Mouse (Mus musculus): Measurements from ENCODE around the gene Odf2. TPM values are rescaled to one million over a fixed set of nuclear protein-coding genes. Genes with fewer than 3 reads are reported as not detected.
A peak's percentile ranks its signal among the peaks of the same experiment; 100 is the strongest.

Odf2 gene
- polyA plus RNA-seq, 1 experiment from 2014 or later = 89.2 TPM

DNA sequence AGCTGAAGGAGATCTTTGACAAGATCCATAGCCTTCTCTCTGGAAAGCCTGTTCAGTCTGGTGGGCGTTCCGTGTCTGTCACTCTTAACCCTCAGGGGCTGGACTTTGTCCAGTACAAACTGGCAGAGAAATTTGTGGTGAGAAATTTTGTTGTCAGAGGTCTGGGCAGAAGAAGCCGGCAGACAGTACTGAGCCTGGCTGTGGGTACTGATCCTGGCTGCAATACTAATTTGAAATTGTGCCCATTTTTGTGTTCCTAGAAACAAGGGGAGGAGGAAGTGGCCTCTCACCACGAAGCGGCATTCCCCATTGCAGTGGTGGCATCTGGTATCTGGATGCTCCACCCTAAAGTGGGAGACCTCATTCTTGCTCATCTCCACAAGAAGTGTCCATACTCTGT lies 59.9 kb downstream of the Odf2 start:
- 95% methylated on average over 5 of the region's 5 CpGs for WGBS
- H3K9me3 ChIP-seq = no peaks in the 10 kb centered on the region
- no peak overlapping the region for H3K9ac ChIP-seq
- no peaks in the 10 kb centered on the region for H3K27me3 ChIP-seq
- H3K27ac ChIP-seq = no peak overlapping the region
- H3K4me1 ChIP-seq = no peaks in the 10 kb centered on the region
- no peak overlapping the region for H3K4me2 ChIP-seq (replicated peaks)
- no peak overlapping the region for H3K4me3 ChIP-seq
- peaks cover 82% of the 10 kb centered on the region for H3K36me3 ChIP-seq
- no peak for ATAC-seq (ENCODE audit: insufficient number of reproducible peaks, insufficient read depth, low FRiP score, low TSS enrichment)

DNA sequence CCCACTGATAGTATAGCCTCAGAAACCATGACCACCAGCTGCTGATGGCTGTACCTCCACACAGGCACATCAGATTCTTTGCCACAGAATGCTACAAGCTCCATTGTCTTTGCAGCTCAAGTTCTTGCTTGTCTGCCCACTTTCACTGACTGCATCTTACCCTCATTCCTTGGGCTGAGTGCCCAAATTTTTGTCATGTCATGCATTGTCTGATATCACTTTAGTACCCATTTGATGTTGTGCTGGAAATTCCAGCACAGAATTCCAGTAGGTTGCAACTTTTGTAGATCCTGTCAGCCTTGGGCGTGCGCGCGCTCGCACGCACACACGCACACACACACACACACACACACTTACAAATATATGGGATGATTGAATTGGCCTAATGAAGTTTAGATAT lies 72.2 kb downstream of the Odf2 start:
- H3K9me3 ChIP-seq = no peaks in the 10 kb centered on the region
- peaks cover 42% of the 10 kb centered on the region for H3K36me3 ChIP-seq
- H3K27ac ChIP-seq = no peak overlapping the region
- H3K27me3 ChIP-seq = no peaks in the 10 kb centered on the region
- 0 out of 2 replicates have a peak, but pooled peaks cover 5% of the 10 kb centered on the region for H3K4me1 ChIP-seq
- H3K9ac ChIP-seq = no peak overlapping the region
- ATAC-seq (ENCODE audit: insufficient number of reproducible peaks, insufficient read depth, low FRiP score, low TSS enrichment) = no peak
- 95% methylated on average over 7 of the region's 7 CpGs for WGBS
- no peak overlapping the region for H3K4me3 ChIP-seq
- no peak overlapping the region for H3K4me2 ChIP-seq (replicated peaks)

DNA sequence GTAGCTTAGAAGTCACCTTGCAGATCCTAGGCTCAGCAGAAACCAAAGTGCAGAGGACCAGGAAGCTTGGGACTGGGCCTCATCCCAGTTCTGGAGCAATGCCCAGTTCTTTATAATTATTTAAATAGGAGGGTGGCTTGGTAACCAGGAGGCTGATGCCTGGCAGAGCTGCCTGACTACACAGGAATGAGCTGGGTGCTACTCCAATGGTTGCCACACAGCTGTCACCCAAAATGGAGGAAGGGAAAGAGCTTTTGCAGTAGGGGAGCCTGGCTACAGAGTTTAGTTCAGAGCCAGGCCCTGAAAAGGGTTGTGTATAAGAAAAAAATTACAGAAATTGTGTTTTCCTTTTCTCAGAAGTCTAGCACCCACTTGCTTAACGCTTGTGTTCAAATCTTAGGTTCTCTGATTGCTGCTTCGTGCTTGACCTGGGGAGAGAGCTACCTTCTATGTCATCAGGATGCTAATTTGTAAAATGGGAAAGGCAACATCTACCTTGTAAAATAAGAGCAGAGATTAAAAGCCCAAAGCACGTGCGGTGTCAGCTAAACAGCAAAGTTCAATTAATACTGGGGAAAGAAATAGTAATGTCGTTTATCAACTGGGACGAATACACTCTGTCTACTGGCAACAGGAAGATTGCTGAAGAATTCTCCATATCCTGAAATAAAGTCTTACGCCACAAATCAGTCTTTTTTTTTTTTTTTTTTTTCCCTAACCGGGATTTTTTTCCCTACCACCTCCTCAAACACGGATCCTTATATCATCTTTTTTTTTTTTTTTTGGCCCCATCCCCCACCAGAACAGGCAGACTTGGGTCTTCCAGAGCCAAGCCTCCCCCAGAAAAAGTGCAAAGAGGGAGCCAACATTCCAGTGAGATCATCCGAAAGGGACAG lies 75.6 kb downstream of the Odf2 start:
- H3K9ac ChIP-seq = peak overlapping the region; percentile 90
- H3K27me3 ChIP-seq = no peaks in the 10 kb centered on the region
- peaks cover 17% of the 10 kb centered on the region for H3K36me3 ChIP-seq
- H3K4me2 ChIP-seq (replicated peaks) = peak overlapping the region; percentile 61
- WGBS = 18% methylated on average over 10 of the region's 10 CpGs
- H3K9me3 ChIP-seq = no peaks in the 10 kb centered on the region
- H3K4me1 ChIP-seq = peaks cover 30% of the 10 kb centered on the region
- peak overlapping the region; percentile 88 for H3K27ac ChIP-seq
- ATAC-seq (ENCODE audit: insufficient number of reproducible peaks, insufficient read depth, low FRiP score, low TSS enrichment) = no peak
- H3K4me3 ChIP-seq = peak overlapping the region; percentile 83

DNA sequence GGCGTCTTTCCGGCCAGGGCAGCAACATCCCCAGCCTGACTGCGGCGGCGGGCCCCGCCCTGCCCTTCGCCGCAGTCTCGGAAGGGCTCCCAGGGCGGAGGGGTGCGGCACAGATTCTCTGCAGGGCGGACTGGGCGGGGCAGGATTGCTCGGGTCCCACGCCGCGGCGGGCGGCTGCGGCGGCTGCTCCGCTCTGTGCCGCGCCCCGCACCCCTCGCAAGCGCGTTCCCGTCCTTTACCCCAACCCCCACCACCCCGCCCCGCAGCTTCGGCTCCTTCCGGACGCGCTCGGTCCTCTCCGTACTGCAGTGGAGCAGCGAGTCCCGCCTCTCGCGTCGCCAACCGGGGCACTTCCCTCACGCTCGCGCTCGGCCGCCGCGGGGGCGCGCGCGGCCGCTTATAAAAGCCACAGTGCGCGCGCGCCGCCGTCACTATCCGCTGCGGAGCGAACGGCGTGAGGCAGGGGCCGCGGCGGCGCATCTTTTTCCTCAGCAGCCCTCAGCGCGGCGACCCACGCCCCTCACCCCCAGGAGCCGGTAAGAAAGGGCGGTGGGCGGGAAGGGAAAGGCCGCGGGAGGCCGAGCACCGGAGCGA lies 76.3 kb downstream of the Odf2 start, which contains the start of gene Sptan1:
Gene Sptan1 (plus strand): TSS at position 311 of the 594 bp plus-strand sequence.
- Histone ChIP-seq H3K4me3 (peak within 1 kb of the TSS; percentile 83), H3K36me3 (peaks cover 16% of the 10 kb centered on the region), H3K9ac (peak within 1 kb of the TSS; percentile 90), H3K4me1 (peaks cover 30% of the 10 kb centered on the region), H3K27me3 (no peaks in the 10 kb centered on the region), H3K4me2 (replicated peaks) (peak within 1 kb of the TSS; percentile 61), H3K27ac (peak within 1 kb of the TSS; percentile 88), H3K9me3 (no peaks in the 10 kb centered on the region)
- WGBS = under 1% methylated on average over 70 of the region's 82 CpGs
- ATAC-seq (ENCODE audit: insufficient number of reproducible peaks, insufficient read depth, low FRiP score, low TSS enrichment) = peak; percentile 98

DNA sequence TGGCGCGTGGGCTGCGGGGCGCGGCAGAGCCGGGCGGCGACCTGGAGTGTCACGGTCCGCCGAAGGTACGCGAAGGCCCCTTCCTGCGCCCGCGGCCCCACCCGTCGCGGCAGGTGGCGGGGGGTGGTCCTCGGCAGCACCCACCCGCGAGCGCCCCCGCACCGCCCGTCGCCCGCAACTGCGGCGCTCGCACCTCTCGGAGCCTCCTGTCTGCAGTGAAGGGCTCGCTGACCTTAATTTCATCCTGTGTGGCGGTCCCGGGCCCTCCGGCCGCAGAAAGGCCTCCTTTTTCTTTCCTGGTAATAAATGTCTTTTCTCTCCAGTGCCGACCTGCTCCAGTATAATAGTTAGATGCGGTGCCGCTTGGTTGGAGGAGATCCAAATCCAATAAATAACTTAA lies 76.9 kb downstream of the Odf2 start:
- H3K27ac ChIP-seq = peak overlapping the region; percentile 86
- peak overlapping the region; percentile 61 for H3K4me2 ChIP-seq (replicated peaks)
- peaks cover 18% of the 10 kb centered on the region for H3K36me3 ChIP-seq
- H3K9me3 ChIP-seq = no peaks in the 10 kb centered on the region
- peak overlapping the region; percentile 90 for H3K9ac ChIP-seq
- H3K4me1 ChIP-seq = peaks cover 30% of the 10 kb centered on the region
- ATAC-seq (ENCODE audit: insufficient number of reproducible peaks, insufficient read depth, low FRiP score, low TSS enrichment) = peak; percentile 13; the same call in 1 of the 2 replicates
- peak overlapping the region; percentile 83 for H3K4me3 ChIP-seq
- no peaks in the 10 kb centered on the region for H3K27me3 ChIP-seq
- WGBS = 2% methylated on average over 28 of the region's 41 CpGs

DNA sequence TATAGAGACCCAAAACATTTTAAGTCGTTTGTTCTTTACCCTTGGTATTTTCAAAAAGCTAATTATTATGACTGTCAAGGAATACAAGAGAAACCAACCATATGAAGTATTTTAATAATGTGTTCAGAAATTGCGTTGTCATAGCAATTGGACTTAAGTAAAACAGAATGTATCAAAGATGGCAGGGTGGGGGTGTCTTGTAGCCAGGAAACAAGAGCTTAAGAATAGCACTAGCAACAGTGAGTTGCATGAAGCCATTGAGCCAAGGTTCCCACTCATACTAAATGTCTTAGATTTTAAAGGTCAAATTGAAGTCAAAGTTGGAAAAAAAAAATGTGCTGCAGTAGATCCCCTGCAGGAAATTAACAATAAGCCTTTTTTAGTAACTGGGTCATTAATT lies 77.8 kb downstream of the Odf2 start:
- Histone ChIP-seq H3K27ac (no peak overlapping the region), H3K9me3 (no peaks in the 10 kb centered on the region), H3K9ac (0 out of 2 replicates have a peak overlapping the region, but pooled peaks have one; percentile 90), H3K27me3 (no peaks in the 10 kb centered on the region), H3K4me3 (peak overlapping the region; percentile 83), H3K4me1 (peaks cover 32% of the 10 kb centered on the region), H3K36me3 (peaks cover 18% of the 10 kb centered on the region), H3K4me2 (replicated peaks) (peak overlapping the region; percentile 61)
- WGBS = 72% methylated on average over 2 of the region's 2 CpGs
- no peak for ATAC-seq (ENCODE audit: insufficient number of reproducible peaks, insufficient read depth, low FRiP score, low TSS enrichment)

DNA sequence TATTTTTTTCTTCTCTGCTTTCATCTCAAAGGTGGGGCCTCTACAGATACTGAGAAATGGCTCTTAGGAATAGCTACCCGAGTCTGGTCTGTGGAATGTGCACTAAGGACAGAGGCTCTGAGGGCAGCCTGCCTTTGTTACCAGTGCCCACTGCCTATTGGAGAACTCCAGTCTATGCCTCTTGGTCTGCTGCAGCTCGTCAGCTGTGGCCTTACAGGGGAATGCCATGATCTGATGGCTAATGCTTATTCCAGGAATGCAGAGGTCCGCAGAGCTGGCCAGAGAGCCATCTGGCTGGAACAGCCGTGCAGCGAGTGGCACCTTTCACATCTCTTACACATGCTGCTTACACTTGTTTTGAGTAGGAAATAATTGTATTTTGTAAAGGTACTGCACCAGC lies 78.7 kb downstream of the Odf2 start:
- H3K4me1 ChIP-seq = peaks cover 34% of the 10 kb centered on the region
- no peak overlapping the region; the same call in 1 of the 2 replicates for H3K4me3 ChIP-seq
- peak overlapping the region; percentile 61 for H3K4me2 ChIP-seq (replicated peaks)
- 66% methylated on average over 5 of the region's 5 CpGs for WGBS
- H3K27me3 ChIP-seq = no peaks in the 10 kb centered on the region
- no peaks in the 10 kb centered on the region for H3K9me3 ChIP-seq
- no peak overlapping the region for H3K9ac ChIP-seq
- no peak overlapping the region for H3K27ac ChIP-seq
- peaks cover 18% of the 10 kb centered on the region for H3K36me3 ChIP-seq
- no peak for ATAC-seq (ENCODE audit: insufficient number of reproducible peaks, insufficient read depth, low FRiP score, low TSS enrichment)

DNA sequence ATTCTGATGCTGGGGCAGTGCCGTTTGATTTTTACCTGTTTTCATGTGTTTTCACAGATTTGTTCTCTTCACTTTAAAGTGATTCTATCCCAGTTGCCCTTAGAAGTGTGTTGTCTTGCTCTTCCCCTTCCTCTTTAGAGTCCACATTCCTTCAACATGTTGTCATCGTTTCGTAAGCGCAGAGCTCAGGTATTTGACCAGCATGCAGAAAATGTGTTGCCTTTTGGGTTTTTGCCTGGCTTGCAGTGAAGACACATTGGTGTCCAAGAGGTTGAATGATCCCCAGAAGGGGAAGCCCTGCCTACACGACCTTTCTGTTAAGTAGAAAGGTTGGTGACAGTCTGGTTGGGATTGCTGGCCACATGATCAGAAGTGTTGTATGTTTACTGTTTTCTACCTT lies 79.6 kb downstream of the Odf2 start:
- H3K4me2 ChIP-seq (replicated peaks) = no peak overlapping the region
- no peaks in the 10 kb centered on the region for H3K9me3 ChIP-seq
- no peak overlapping the region for H3K27ac ChIP-seq
- no peak for ATAC-seq (ENCODE audit: insufficient number of reproducible peaks, insufficient read depth, low FRiP score, low TSS enrichment)
- H3K36me3 ChIP-seq = peaks cover 18% of the 10 kb centered on the region
- H3K27me3 ChIP-seq = no peaks in the 10 kb centered on the region
- H3K4me1 ChIP-seq = peaks cover 36% of the 10 kb centered on the region
- no peak overlapping the region for H3K4me3 ChIP-seq
- WGBS = 69% methylated on average over 5 of the region's 5 CpGs
- no peak overlapping the region for H3K9ac ChIP-seq

DNA sequence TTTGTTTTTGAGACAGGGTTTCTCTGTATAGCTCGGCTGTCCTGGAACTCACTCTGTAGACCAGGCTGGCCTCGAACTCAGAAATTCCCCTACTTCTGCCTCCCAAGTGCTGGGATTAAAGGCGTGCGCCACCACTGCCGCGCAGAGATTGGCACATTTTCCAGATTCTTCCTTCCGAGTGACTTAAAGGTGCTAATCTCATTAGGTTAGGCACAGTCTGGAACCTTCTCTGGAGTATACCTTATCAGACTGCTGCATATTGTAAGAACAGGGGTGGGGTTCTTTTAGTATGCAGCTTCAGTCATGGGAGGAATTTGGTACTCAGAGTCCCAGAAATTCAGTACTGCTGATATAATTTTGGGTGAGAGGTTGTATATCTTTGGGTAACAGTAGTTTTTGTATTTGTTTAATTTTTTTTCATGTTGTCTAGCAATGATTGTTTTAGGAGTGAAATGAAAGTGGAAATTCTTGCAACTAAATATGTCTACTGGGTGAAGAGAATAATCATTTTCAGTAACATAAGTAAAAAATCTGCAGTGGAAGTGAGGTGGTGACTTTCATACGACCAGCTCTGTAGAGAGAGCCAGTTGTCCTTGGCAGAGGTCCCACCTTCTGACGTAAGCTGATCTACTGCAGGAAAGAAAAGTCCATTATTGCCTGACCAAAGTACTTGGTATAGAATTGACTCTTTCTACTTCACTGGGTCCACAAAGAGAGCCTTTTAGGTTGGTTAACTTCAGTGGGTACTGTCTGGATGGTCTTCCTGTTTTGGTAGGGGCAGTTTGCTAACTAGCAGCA lies 83.0 kb downstream of the Odf2 start:
- H3K4me2 ChIP-seq (replicated peaks) = no peak overlapping the region
- no peaks in the 10 kb centered on the region for H3K27me3 ChIP-seq
- H3K4me1 ChIP-seq = peaks cover 24% of the 10 kb centered on the region
- no peak overlapping the region for H3K9ac ChIP-seq
- no peak overlapping the region for H3K4me3 ChIP-seq
- WGBS = 76% methylated on average over 9 of the region's 9 CpGs
- ATAC-seq (ENCODE audit: insufficient number of reproducible peaks, insufficient read depth, low FRiP score, low TSS enrichment) = no peak
- H3K27ac ChIP-seq = peak overlapping the region; percentile 67
- H3K9me3 ChIP-seq = no peaks in the 10 kb centered on the region
- peaks cover 28% of the 10 kb centered on the region for H3K36me3 ChIP-seq

DNA sequence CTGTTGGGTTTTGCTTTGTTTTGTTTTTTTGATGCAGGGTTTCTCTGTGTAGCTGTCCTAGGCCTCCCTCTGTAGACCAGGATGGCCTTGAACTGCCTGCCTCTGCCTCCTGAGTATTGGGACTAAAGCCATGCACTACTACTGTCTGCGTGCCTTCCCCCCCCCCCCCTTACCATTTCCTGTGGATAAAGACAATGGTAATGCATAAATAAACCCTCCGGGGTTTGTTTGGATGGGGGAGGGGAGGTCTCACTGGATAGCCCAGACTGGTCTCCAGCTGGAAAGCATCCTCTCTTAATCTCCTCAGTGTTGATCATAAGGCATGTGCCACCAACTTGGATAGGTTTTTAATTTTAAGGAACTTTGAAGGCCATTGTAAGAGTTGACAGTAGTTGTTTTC lies 84.5 kb downstream of the Odf2 start:
- Histone ChIP-seq H3K36me3 (peaks cover 30% of the 10 kb centered on the region), H3K4me1 (peaks cover 11% of the 10 kb centered on the region; the same call in 1 of the 2 replicates), H3K4me3 (no peak overlapping the region), H3K4me2 (replicated peaks) (no peak overlapping the region), H3K9me3 (no peaks in the 10 kb centered on the region), H3K27me3 (no peaks in the 10 kb centered on the region), H3K27ac (no peak overlapping the region), H3K9ac (no peak overlapping the region)
- 33% methylated on average over 1 of the region's 2 CpGs for WGBS
- no peak for ATAC-seq (ENCODE audit: insufficient number of reproducible peaks, insufficient read depth, low FRiP score, low TSS enrichment)

DNA sequence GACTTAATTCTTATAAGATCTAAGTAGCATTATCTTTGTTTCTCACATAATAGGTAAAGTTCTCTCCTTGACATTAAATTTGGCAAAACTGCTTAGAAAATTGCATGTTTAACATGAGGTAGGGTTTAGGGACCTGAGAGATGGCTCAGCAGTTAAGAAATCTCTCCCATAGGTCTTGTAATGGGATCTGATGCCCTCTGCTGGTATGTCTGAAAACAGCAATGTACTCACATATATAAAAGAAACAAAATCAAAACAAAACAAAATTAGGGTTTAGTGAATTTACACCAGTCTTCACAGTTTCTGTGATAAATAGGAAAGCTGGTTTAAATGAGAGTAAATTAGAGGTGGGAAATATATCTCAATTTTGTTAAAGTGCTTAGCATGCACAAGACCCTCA lies 88.3 kb downstream of the Odf2 start:
- Histone ChIP-seq H3K9ac (no peak overlapping the region), H3K4me3 (no peak overlapping the region), H3K4me2 (replicated peaks) (no peak overlapping the region), H3K4me1 (0 out of 2 replicates have a peak, but pooled peaks cover 3% of the 10 kb centered on the region), H3K27ac (no peak overlapping the region), H3K36me3 (peaks cover 48% of the 10 kb centered on the region), H3K27me3 (no peaks in the 10 kb centered on the region), H3K9me3 (no peaks in the 10 kb centered on the region)
- ATAC-seq (ENCODE audit: insufficient number of reproducible peaks, insufficient read depth, low FRiP score, low TSS enrichment) = no peak

All from embryonic facial prominence, embryonic 12.5 days (tissue).